In the genomic region with DNA sequence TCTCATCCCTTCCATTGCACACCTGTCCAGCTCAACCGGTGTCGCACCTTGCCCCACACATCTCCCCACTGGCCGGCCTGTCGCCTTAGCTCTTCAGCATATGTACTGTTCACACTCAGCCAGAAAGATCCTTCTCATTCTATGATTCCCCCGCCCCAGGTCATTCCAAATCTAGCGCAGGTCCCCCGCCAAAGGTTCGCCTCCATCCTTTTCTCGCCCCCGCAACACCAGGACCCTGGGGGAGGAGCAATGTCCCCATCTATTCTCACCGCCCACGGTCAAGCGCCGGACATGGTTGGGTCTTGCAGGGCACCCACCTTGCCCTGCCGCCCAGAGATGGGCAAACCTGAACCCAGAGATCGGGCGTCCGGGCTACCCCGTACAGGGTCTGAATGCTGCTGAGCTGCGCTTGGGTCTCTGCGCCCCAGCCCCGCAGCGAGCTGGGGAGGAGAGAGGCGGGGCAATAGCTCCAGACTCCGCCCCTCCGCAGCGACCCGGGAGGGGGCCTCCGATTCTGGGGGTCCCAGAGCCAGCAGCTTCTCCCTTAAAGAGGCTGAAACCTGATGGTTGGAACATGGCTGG, we compare ENCODE assay signal across 8 mouse cellular contexts. TPM values are rescaled to one million over a fixed set of nuclear protein-coding genes. Genes with fewer than 3 reads are reported as not detected.
A peak's percentile ranks its signal among the peaks of the same experiment; 100 is the strongest.
DNase-seq lines count a peak whose midpoint lies in the region; ATAC-seq and TF ChIP-seq lines count a peak whose summit lies in the region.

Tmem91 (minus strand) TSS at position 448 of the 582 bp plus-strand sequence.

- H3K9ac ChIP-seq in heart, postnatal 0 days (replicated peaks; ENCODE audit: low read depth, low read length) = peak within 1 kb of the TSS; percentile 21; the same call in 1 of the 2 replicates
- peak within 1 kb of the TSS; percentile 8; the same call in 1 of the 2 replicates for H3K9ac ChIP-seq in liver, embryonic 12.5 days
- H3K9ac ChIP-seq in stomach, embryonic 16.5 days (ENCODE audit: low read length) = peak within 1 kb of the TSS; percentile 56

- 3% methylated on average over 29 of the region's 29 CpGs for WGBS in heart, postnatal 0 days
- WGBS in liver, embryonic 12.5 days (ENCODE audit: insufficient replicate concordance) = 2% methylated on average over 29 of the region's 29 CpGs
- 2% methylated on average over 29 of the region's 29 CpGs for WGBS in stomach, embryonic 16.5 days

- no peak for TF ChIP-seq EP300 in heart, postnatal 0 days (IDR thresholded peaks at IDR 0.05; ENCODE audit: low read depth)

- peaks cover 15% of the 10 kb centered on the region; the same call in 1 of the 2 replicates for H3K4me1 ChIP-seq in heart, postnatal 0 days (ENCODE audit: control insufficient read depth, insufficient read depth)
- H3K4me1 ChIP-seq in liver, embryonic 12.5 days = peaks cover 31% of the 10 kb centered on the region
- H3K4me1 ChIP-seq in stomach, embryonic 16.5 days (ENCODE audit: control insufficient read depth, insufficient read depth, low read length) = peaks cover 21% of the 10 kb centered on the region

- H3K27me3 ChIP-seq in heart, postnatal 0 days (ENCODE audit: control insufficient read depth, insufficient read depth, low read length) = peaks cover 26% of the 10 kb centered on the region
- H3K27me3 ChIP-seq in liver, embryonic 12.5 days (replicated peaks) = peaks cover 42% of the 10 kb centered on the region
- peaks cover 23% of the 10 kb centered on the region for H3K27me3 ChIP-seq in stomach, embryonic 16.5 days (ENCODE audit: control insufficient read depth, insufficient read depth, low read length)

- H3K9me3 ChIP-seq in heart, postnatal 0 days (replicated peaks; ENCODE audit: control insufficient read depth, low read length) = no peaks in the 10 kb centered on the region
- H3K9me3 ChIP-seq in liver, embryonic 12.5 days (replicated peaks) = 0 out of 2 replicates have a peak, but pooled peaks cover 4% of the 10 kb centered on the region
- no peaks in the 10 kb centered on the region for H3K9me3 ChIP-seq in stomach, embryonic 16.5 days (replicated peaks; ENCODE audit: control insufficient read depth, low read length)

- no peak for TF ChIP-seq CTCF in brain, embryonic 14.5 days (IDR thresholded peaks at IDR 0.05; ENCODE audit: borderline replicate concordance, extremely low read depth, insufficient read depth, insufficient read length)
- TF ChIP-seq CTCF in heart, postnatal 0 days (IDR thresholded peaks at IDR 0.05; ENCODE audit: low read depth) = no peak

- no peak for TF ChIP-seq POLR2A in brain, embryonic 14.5 days (IDR thresholded peaks at IDR 0.05; ENCODE audit: borderline replicate concordance, extremely low read depth, insufficient read depth, insufficient read length, poor library complexity, severe bottlenecking)

- peak within 1 kb of the TSS; percentile 55 for H3K4me2 ChIP-seq in heart, postnatal 0 days (ENCODE audit: low read depth, low read length)
- H3K4me2 ChIP-seq in liver, embryonic 12.5 days = peak within 1 kb of the TSS; percentile 71
- peak within 1 kb of the TSS; percentile 65 for H3K4me2 ChIP-seq in stomach, embryonic 16.5 days (ENCODE audit: low read depth, low read length)

- H3K4me3 ChIP-seq in heart, postnatal 0 days (ENCODE audit: low read depth, low read length) = peak within 1 kb of the TSS; percentile 29
- peak within 1 kb of the TSS; percentile 47 for H3K4me3 ChIP-seq in liver, embryonic 12.5 days
- peak within 1 kb of the TSS; percentile 41 for H3K4me3 ChIP-seq in stomach, embryonic 16.5 days (replicated peaks; ENCODE audit: low read length)

- DNase-seq in layer of hippocampus, postnatal 10 days (ENCODE audit: low spot score in 2 of 2) = no peak
- no peak for DNase-seq in layer of hippocampus, adult 9-10 months (ENCODE audit: low spot score)
- no peak for DNase-seq in brain, embryonic 14.5 days (ENCODE audit: low read depth)
- DNase-seq in heart, postnatal 0 days (ENCODE audit: low spot score) = no peak
- DNase-seq in adrenal gland, adult 8-10 months = no peak
- DNase-seq in urinary bladder, postnatal 10 days (ENCODE audit: low spot score) = no peak

- H3K36me3 ChIP-seq in heart, postnatal 0 days (replicated peaks; ENCODE audit: control insufficient read depth, insufficient read depth, low read length) = no peaks in the 10 kb centered on the region
- 0 out of 2 replicates have a peak, but pooled peaks cover 4% of the 10 kb centered on the region for H3K36me3 ChIP-seq in liver, embryonic 12.5 days
- H3K36me3 ChIP-seq in stomach, embryonic 16.5 days (ENCODE audit: control insufficient read depth, insufficient read depth, low read length) = no peaks in the 10 kb centered on the region

- no peak for ATAC-seq in heart, postnatal 0 days (ENCODE audit: insufficient read depth, low read depth)
- ATAC-seq in liver, embryonic 12.5 days = no peak
- ATAC-seq in stomach, embryonic 16.5 days (ENCODE audit: insufficient read depth, low FRiP score) = no peak

- H3K27ac ChIP-seq in heart, postnatal 0 days (ENCODE audit: low read depth) = no peak within 1 kb of the TSS
- no peak within 1 kb of the TSS for H3K27ac ChIP-seq in liver, embryonic 12.5 days
- H3K27ac ChIP-seq in stomach, embryonic 16.5 days (ENCODE audit: low read length) = no peak within 1 kb of the TSS

RNA-seq across cellular contexts. Expression of gene Tmem91, which starts in this region (rescaled TPM):
- total RNA-seq in layer of hippocampus, postnatal 10 days (2021) = 10 to 100 TPM; 37.2 to 46.4 TPM
- 14.2 and 16.5 TPM in 2 replicates for polyA plus RNA-seq in brain, embryonic 14.5 days (2012; rRNA removed)
- not detected in 2 replicates for total RNA-seq in heart, postnatal 0 days (2014; rRNA removed; ENCODE audit: low replicate concordance)
- polyA plus RNA-seq in heart, postnatal 0 days (2015; fragmentation: Nextera tagmentation; extraction: Ambion mirVana) = 0.77 and 1.2 TPM in 2 replicates
- polyA plus RNA-seq in liver, embryonic 12.5 days (2016; fragmentation: Nextera tagmentation; extraction: Ambion mirVana) = 2.0 and 3.2 TPM in 2 replicates
- polyA plus RNA-seq in stomach, embryonic 16.5 days (2015; fragmentation: Nextera tagmentation; extraction: Ambion mirVana) = 3.4 and 3.5 TPM in 2 replicates
- total RNA-seq in adrenal gland, adult 8-10 months (2022) = under 1 TPM in 1 of 4 experiments, not detected in 3; 0.77 TPM

Comparison
In these comparisons a context has a peak if more than half of its experiments do, and no peak if none do; other contexts are left out.
1. RNA of gene Tmem91 (total RNA-seq): 37.2 to 46.4 TPM in layer of hippocampus, postnatal 10 days; 0.77 TPM in adrenal gland, adult 8-10 months and not detected in heart, postnatal 0 days; every median in the first group is over 10 times any median in the second.
2. Peak in every context shown above with its lines, with median percentiles within 50 percentile points of each other: H3K4me2 ChIP-seq, H3K4me3 ChIP-seq and H3K9ac ChIP-seq.